8 mouse cellular contexts compared by ENCODE assay signal in genomic region chr11:113221267-113222195, GRCm38 (mm10).
DNase-seq lines count a peak whose midpoint lies in the region; ATAC-seq and TF ChIP-seq lines count a peak whose summit lies in the region.

No protein-coding gene starts in this region.

- DNase-seq in layer of hippocampus, adult 8-10 months (ENCODE audit: low spot score in 2 of 2) = peak; percentile 44 to 48
- no peak for DNase-seq in layer of hippocampus, postnatal 25 days (ENCODE audit: extremely low spot score in 1 of 2, low spot score in 1 of 2)
- DNase-seq in kidney, postnatal 0 days (ENCODE audit: low spot score) = peak; percentile 88
- DNase-seq in midbrain, postnatal 0 days (ENCODE audit: low spot score) = peak; percentile 77
- DNase-seq in cerebellum, postnatal 10 days = no peak
- DNase-seq in spleen, adult 18-20 months = no peak

- no peaks in the 10 kb centered on the region for H3K9me3 ChIP-seq in forebrain, embryonic 13.5 days (replicated peaks)
- no peaks in the 10 kb centered on the region for H3K9me3 ChIP-seq in kidney, postnatal 0 days (replicated peaks; ENCODE audit: low read length)
- H3K9me3 ChIP-seq in midbrain, postnatal 0 days (ENCODE audit: low read length) = no peaks in the 10 kb centered on the region

- H3K27ac ChIP-seq in forebrain, embryonic 13.5 days = peak overlapping the region; percentile 32
- peak overlapping the region; percentile 75 for H3K27ac ChIP-seq in kidney, postnatal 0 days
- H3K27ac ChIP-seq in midbrain, postnatal 0 days (ENCODE audit: low read depth, low read length) = no peak overlapping the region; the same call in 1 of the 2 replicates

- peak overlapping the region; percentile 27; the same call in 1 of the 2 replicates for H3K4me2 ChIP-seq in forebrain, embryonic 13.5 days
- no peak overlapping the region for H3K4me2 ChIP-seq in kidney, postnatal 0 days (ENCODE audit: low read length)
- peak overlapping the region; percentile 1; the same call in 1 of the 2 replicates for H3K4me2 ChIP-seq in midbrain, postnatal 0 days (ENCODE audit: low read depth, low read length, poor library complexity, severe bottlenecking)

- H3K27me3 ChIP-seq in forebrain, embryonic 13.5 days = no peaks in the 10 kb centered on the region
- H3K27me3 ChIP-seq in kidney, postnatal 0 days (ENCODE audit: insufficient read depth, low read length) = no peaks in the 10 kb centered on the region
- no peaks in the 10 kb centered on the region for H3K27me3 ChIP-seq in midbrain, postnatal 0 days (ENCODE audit: insufficient read depth, low read length)

- H3K4me1 ChIP-seq in forebrain, embryonic 13.5 days = peaks cover 17% of the 10 kb centered on the region
- peaks cover 12% of the 10 kb centered on the region; the same call in 1 of the 2 replicates for H3K4me1 ChIP-seq in kidney, postnatal 0 days (replicated peaks; ENCODE audit: insufficient read depth, low read length)
- no peaks in the 10 kb centered on the region for H3K4me1 ChIP-seq in midbrain, postnatal 0 days (ENCODE audit: insufficient read depth, low read length)

- whole genome bisulfite sequencing in forebrain, embryonic 13.5 days = 25% methylated on average over 18 of the region's 18 CpGs
- 11% methylated on average over 18 of the region's 18 CpGs for WGBS in kidney, postnatal 0 days
- 28% methylated on average over 18 of the region's 18 CpGs for WGBS in midbrain, postnatal 0 days

- no peaks in the 10 kb centered on the region for H3K36me3 ChIP-seq in forebrain, embryonic 13.5 days (ENCODE audit: poor library complexity, severe bottlenecking)
- H3K36me3 ChIP-seq in kidney, postnatal 0 days (ENCODE audit: insufficient read depth, low read length) = no peaks in the 10 kb centered on the region
- no peaks in the 10 kb centered on the region for H3K36me3 ChIP-seq in midbrain, postnatal 0 days (ENCODE audit: insufficient read depth, low read length)

- H3K4me3 ChIP-seq in forebrain, embryonic 13.5 days = no peak overlapping the region
- H3K4me3 ChIP-seq in kidney, postnatal 0 days (replicated peaks; ENCODE audit: low read depth, low read length) = no peak overlapping the region
- no peak overlapping the region for H3K4me3 ChIP-seq in midbrain, postnatal 0 days (ENCODE audit: low read depth, low read length)

- ATAC-seq in forebrain, embryonic 13.5 days = peak; percentile 62; the same call in 1 of the 2 replicates
- ATAC-seq in kidney, postnatal 0 days (replicated peaks; ENCODE audit: low FRiP score, low read depth) = peak; percentile 89
- ATAC-seq in midbrain, postnatal 0 days (ENCODE audit: low FRiP score) = peak; percentile 41; the same call in 1 of the 2 replicates
- no peak for ATAC-seq in granulocyte monocyte progenitor cell, adult 5-6 weeks (replicated peaks; ENCODE audit: poor library complexity, severe bottlenecking)

- peak overlapping the region; percentile 43; the same call in 1 of the 2 replicates for H3K9ac ChIP-seq in forebrain, embryonic 13.5 days
- no peak overlapping the region for H3K9ac ChIP-seq in kidney, postnatal 0 days (ENCODE audit: low read depth, low read length)
- H3K9ac ChIP-seq in midbrain, postnatal 0 days (replicated peaks; ENCODE audit: low read length, poor library complexity, severe bottlenecking) = no peak overlapping the region

- TF ChIP-seq CTCF in kidney, postnatal 0 days (IDR thresholded peaks at IDR 0.05; ENCODE audit: low read depth) = no peak
- TF ChIP-seq CTCF in midbrain, postnatal 0 days (IDR thresholded peaks at IDR 0.05) = no peak

Comparison
In these comparisons a context has a peak if more than half of its experiments do, and no peak if none do; other contexts are left out.
1. DNase-seq: peak in layer of hippocampus, adult 8-10 months (2 of 2), kidney, postnatal 0 days (single experiment) and midbrain, postnatal 0 days (single experiment); none in layer of hippocampus, postnatal 25 days (0 of 2), cerebellum, postnatal 10 days (0 of 2) and spleen, adult 18-20 months (0 of 2).